Mouse (Mus musculus) neural tube, embryonic 15.5 days (tissue): ENCODE measurements around the gene Cltrn. TPM values are rescaled to one million over a fixed set of nuclear protein-coding genes. Genes with fewer than 3 reads are reported as not detected.

Experiments used
- ATAC-seq: fragments of 200-750 bp; cut with Nextera tagmentation; 2 replicates; pipeline ENCODE4 v1.8.0; 2017; ENCODE audit warnings: mild to moderate bottlenecking, moderate TSS enrichment, moderate library complexity; ENCODE audit not compliant: low FRiP score
- H3K27ac ChIP-seq: fragments of 300-500 bp; sonication (generic); replicated peaks from 2 replicates; pipeline ENCODE4 v1.5.1; 2015; ENCODE audit warnings: mild to moderate bottlenecking, inconsistent platforms
- H3K27me3 ChIP-seq: fragments of 300-500 bp; sonication (generic); replicated peaks from 2 replicates; pipeline ENCODE4 v1.6.1; 2015; ENCODE audit warnings: inconsistent platforms
- H3K36me3 ChIP-seq: fragments of 300-500 bp; sonication (generic); 2 replicates; pipeline ENCODE4 v1.6.1; 2015; ENCODE audit warnings: inconsistent platforms
- H3K4me1 ChIP-seq: fragments of 300-500 bp; sonication (generic); 2 replicates; pipeline ENCODE4 v1.6.1; 2015; ENCODE audit warnings: inconsistent platforms
- H3K4me2 ChIP-seq: fragments of 300-500 bp; sonication (generic); 2 replicates; pipeline ENCODE4 v1.6.1; 2015; ENCODE audit warnings: inconsistent platforms, mild to moderate bottlenecking, moderate library complexity
- H3K4me3 ChIP-seq: fragments of 300-500 bp; sonication (generic); replicated peaks from 2 replicates; pipeline ENCODE4 v1.5.1; 2015; ENCODE audit warnings: mild to moderate bottlenecking, inconsistent platforms
- H3K9ac ChIP-seq: fragments of 300-500 bp; sonication (generic); replicated peaks from 2 replicates; pipeline ENCODE4 v1.6.1; 2015; ENCODE audit warnings: mild to moderate bottlenecking, inconsistent platforms
- H3K9me3 ChIP-seq: fragments of 300-500 bp; sonication (generic); replicated peaks from 2 replicates; pipeline ENCODE4 v1.6.1; 2016; ENCODE audit warnings: inconsistent platforms
- WGBS: fragments of 180-500 bp; shearing (Covaris S2); methylation state at CpG from one replicate; pipeline ENCODE4 v1.1.7; 2015; ENCODE audit warnings: mixed read lengths; 5-methylcytosine and 5-hydroxymethylcytosine counted together
- polyA plus RNA-seq: library from polyadenylated mRNA; unstranded; fragments of >200 nt; fragmentation: Nextera tagmentation; extraction: Ambion mirVana; gene quantifications from 2 replicates; pipeline ENCODE4 v1.2.1, GENCODE M21; 2015

Cltrn gene
- polyA plus RNA-seq, 1 experiment from 2014 or later: not detected

- WGBS: 89% methylated on average over 6 of the region's 6 CpGs
- no peak for ATAC-seq
- Histone ChIP-seq H3K27ac (no peak overlapping the region), H3K9ac (no peak overlapping the region), H3K4me1 (no peaks in the 10 kb centered on the region), H3K27me3 (no peaks in the 10 kb centered on the region; the same call in 1 of the 2 replicates), H3K36me3 (no peaks in the 10 kb centered on the region), H3K4me2 (no peak overlapping the region), H3K4me3 (no peak overlapping the region), H3K9me3 (no peaks in the 10 kb centered on the region)
These were observed 57.0 kb downstream of the Cltrn start for GRCm38 (mm10) chrX:164145463-164146250.

- no peaks in the 10 kb centered on the region for H3K4me1 ChIP-seq
- H3K27ac ChIP-seq: no peak overlapping the region
- 40% methylated on average over 2 of the region's 2 CpGs for WGBS
- H3K4me2 ChIP-seq: no peak overlapping the region
- no peaks in the 10 kb centered on the region; the same call in 1 of the 2 replicates for H3K27me3 ChIP-seq
- no peaks in the 10 kb centered on the region for H3K9me3 ChIP-seq
- no peak overlapping the region for H3K9ac ChIP-seq
- no peak overlapping the region for H3K4me3 ChIP-seq
- no peak for ATAC-seq
- H3K36me3 ChIP-seq: no peaks in the 10 kb centered on the region
These were observed 64.1 kb downstream of the Cltrn start for GRCm38 (mm10) chrX:164152703-164153102.

- H3K27me3 ChIP-seq: no peaks in the 10 kb centered on the region; the same call in 1 of the 2 replicates
- H3K4me2 ChIP-seq: no peak overlapping the region
- no peaks in the 10 kb centered on the region for H3K4me1 ChIP-seq
- H3K4me3 ChIP-seq: no peak overlapping the region
- H3K9ac ChIP-seq: no peak overlapping the region
- no peaks in the 10 kb centered on the region for H3K9me3 ChIP-seq
- H3K36me3 ChIP-seq: no peaks in the 10 kb centered on the region
- no peak overlapping the region for H3K27ac ChIP-seq
- no peak for ATAC-seq
These were observed 65.0 kb downstream of the Cltrn start for GRCm38 (mm10) chrX:164153606-164154005.

- Histone ChIP-seq H3K4me3 (no peak overlapping the region), H3K27me3 (peaks cover under 1% of the 10 kb centered on the region; the same call in 1 of the 2 replicates), H3K36me3 (no peaks in the 10 kb centered on the region), H3K9ac (no peak overlapping the region), H3K9me3 (no peaks in the 10 kb centered on the region), H3K4me2 (no peak overlapping the region), H3K27ac (no peak overlapping the region), H3K4me1 (no peaks in the 10 kb centered on the region)
- ATAC-seq: no peak
- 84% methylated on average over 5 of the region's 5 CpGs for WGBS
These were observed 66.0 kb downstream of the Cltrn start for GRCm38 (mm10) chrX:164154594-164154993.

- Histone ChIP-seq H3K4me1 (no peaks in the 10 kb centered on the region), H3K27ac (no peak overlapping the region), H3K4me3 (no peak overlapping the region), H3K27me3 (peaks cover 10% of the 10 kb centered on the region; the same call in 1 of the 2 replicates), H3K36me3 (no peaks in the 10 kb centered on the region), H3K4me2 (no peak overlapping the region), H3K9ac (no peak overlapping the region), H3K9me3 (no peaks in the 10 kb centered on the region)
- no peak for ATAC-seq
- 84% methylated on average over 1 of the region's 1 CpGs for WGBS
These were observed 76.1 kb downstream of the Cltrn start for GRCm38 (mm10) chrX:164164681-164165080.

Other genes starting within 250 kb of the Cltrn start
- 127 and 156 TPM in 2 replicates for gene Ap1s2, start 179.8 kb upstream of the Cltrn start, polyA plus RNA-seq
- 57.7 and 62.5 TPM in 2 replicates for gene Zrsr2, start 130.2 kb upstream of the Cltrn start, polyA plus RNA-seq
- 0.79 and 1.00 TPM in 2 replicates for gene Car5b, start 60.8 kb upstream of the Cltrn start, polyA plus RNA-seq
- gene Siah1b, start 12.3 kb upstream of the Cltrn start, polyA plus RNA-seq: 16.9 and 18.1 TPM in 2 replicates
- gene Ace2, start 50.5 kb downstream of the Cltrn start, polyA plus RNA-seq: 0.10 and 3.2 TPM in 2 replicates
- 0.12 and 0.31 TPM in 2 replicates for gene Bmx, start 169.4 kb downstream of the Cltrn start, polyA plus RNA-seq
- gene Pir, start 180.5 kb downstream of the Cltrn start, polyA plus RNA-seq: 3.0 and 7.0 TPM in 2 replicates